14 mouse cellular contexts compared by ENCODE assay signal in genomic region chr12:13639336-13639735, GRCm38 (mm10).
DNase-seq lines count a peak whose midpoint lies in the region; ATAC-seq and TF ChIP-seq lines count a peak whose summit lies in the region.
"Had no signal": no experiment of that assay in that cellular context is flagged by ENCODE, and none has a peak within 500 bp of the region (broad histone marks: within the 10 kb centered on the region; RNA-seq: fewer than 3 reads in every experiment).

No protein-coding gene starts in this region.

- no peak for TF ChIP-seq EP300 in heart, postnatal 0 days (IDR thresholded peaks at IDR 0.05; ENCODE audit: low read depth)

- no peak overlapping the region for H3K27ac ChIP-seq in heart, postnatal 0 days (ENCODE audit: low read depth)
- H3K27ac ChIP-seq in embryonic facial prominence, embryonic 11.5 days (replicated peaks; ENCODE audit: low read depth, low read length), result no peak overlapping the region
- H3K27ac ChIP-seq: forebrain, embryonic 12.5 days; hindbrain, postnatal 0 days; lung, embryonic 15.5 days had no signal

- H3K4me1 ChIP-seq in heart, postnatal 0 days (ENCODE audit: control insufficient read depth, insufficient read depth), result no peaks in the 10 kb centered on the region
- H3K4me1 ChIP-seq in embryonic facial prominence, embryonic 11.5 days (ENCODE audit: control insufficient read depth, insufficient read depth, low read length), result no peaks in the 10 kb centered on the region
- H3K4me1 ChIP-seq: forebrain, embryonic 12.5 days; lung, embryonic 15.5 days had no signal

- no peaks in the 10 kb centered on the region for H3K36me3 ChIP-seq in heart, postnatal 0 days (replicated peaks; ENCODE audit: control insufficient read depth, insufficient read depth, low read length)
- H3K36me3 ChIP-seq in embryonic facial prominence, embryonic 11.5 days (replicated peaks; ENCODE audit: control insufficient read depth, insufficient read depth, low read depth, low read length), result no peaks in the 10 kb centered on the region
- H3K36me3 ChIP-seq: forebrain, embryonic 12.5 days; lung, embryonic 15.5 days had no signal

- WGBS in heart, postnatal 0 days, result 58% methylated on average over 1 of the region's 1 CpGs
- 55% methylated on average over 1 of the region's 1 CpGs for WGBS in embryonic facial prominence, embryonic 11.5 days

- H3K4me3 ChIP-seq in heart, postnatal 0 days (ENCODE audit: low read depth, low read length), result no peak overlapping the region
- no peak overlapping the region for H3K4me3 ChIP-seq in embryonic facial prominence, embryonic 11.5 days (ENCODE audit: low read depth, low read length)
- H3K4me3 ChIP-seq: forebrain, embryonic 12.5 days; lung, embryonic 15.5 days had no signal

- peak; percentile 7 for DNase-seq in heart, postnatal 0 days (ENCODE audit: low spot score)
- DNase-seq in heart, adult 11 months, result no peak
- DNase-seq in ovary, postnatal 14 days (ENCODE audit: low spot score), result peak; percentile 2
- DNase-seq in ovary, adult 18-20 months (ENCODE audit: low spot score), result no peak
- peak; percentile 76 for DNase-seq in embryonic facial prominence, embryonic 11.5 days (ENCODE audit: low spot score)
- no peak for DNase-seq in cerebellum, postnatal 36 days
- DNase-seq in spleen, postnatal 36 days (ENCODE audit: low spot score in 2 of 2), result no peak
- DNase-seq in gastrocnemius, adult 8-10 months (ENCODE audit: low spot score in 2 of 2), result no peak
- DNase-seq: heart, adult 18-20 months; left cerebral cortex, postnatal 4 days had no signal

- no peaks in the 10 kb centered on the region for H3K27me3 ChIP-seq in heart, postnatal 0 days (ENCODE audit: control insufficient read depth, insufficient read depth, low read length)
- no peaks in the 10 kb centered on the region for H3K27me3 ChIP-seq in embryonic facial prominence, embryonic 11.5 days (ENCODE audit: control insufficient read depth, insufficient read depth, low read length)
- H3K27me3 ChIP-seq: forebrain, embryonic 12.5 days; lung, embryonic 15.5 days had no signal

- H3K9ac ChIP-seq in heart, postnatal 0 days (replicated peaks; ENCODE audit: low read depth, low read length), result no peak overlapping the region
- H3K9ac ChIP-seq in embryonic facial prominence, embryonic 11.5 days (replicated peaks; ENCODE audit: low read length), result no peak overlapping the region
- H3K9ac ChIP-seq: forebrain, embryonic 12.5 days; lung, embryonic 15.5 days had no signal

- no peak for TF ChIP-seq CTCF in heart, postnatal 0 days (IDR thresholded peaks at IDR 0.05; ENCODE audit: low read depth)

- H3K9me3 ChIP-seq in heart, postnatal 0 days (replicated peaks; ENCODE audit: control insufficient read depth, low read length), result no peaks in the 10 kb centered on the region
- no peaks in the 10 kb centered on the region for H3K9me3 ChIP-seq in embryonic facial prominence, embryonic 11.5 days (replicated peaks; ENCODE audit: control insufficient read depth, low read length)
- H3K9me3 ChIP-seq: forebrain, embryonic 12.5 days; lung, embryonic 15.5 days had no signal

- no peak overlapping the region for H3K4me2 ChIP-seq in heart, postnatal 0 days (ENCODE audit: low read depth, low read length)
- H3K4me2 ChIP-seq in embryonic facial prominence, embryonic 11.5 days (ENCODE audit: low read depth, low read length), result no peak overlapping the region
- H3K4me2 ChIP-seq: forebrain, embryonic 12.5 days; lung, embryonic 15.5 days had no signal

- no peak for ATAC-seq in heart, postnatal 0 days (ENCODE audit: insufficient read depth, low read depth)
- ATAC-seq in embryonic facial prominence, embryonic 11.5 days (replicated peaks; ENCODE audit: insufficient number of reproducible peaks, low FRiP score, low TSS enrichment, low read depth), result no peak
- ATAC-seq: activated CD4-positive, CD25-positive, alpha-beta regulatory T cell, adult 4 months; hindbrain, postnatal 0 days had no signal

Comparison
In these comparisons a context has a peak if more than half of its experiments do, and no peak if none do; other contexts are left out.
1. DNase-seq: peak in heart, postnatal 0 days (single experiment), ovary, postnatal 14 days (single experiment) and embryonic facial prominence, embryonic 11.5 days (single experiment); none in heart, adult 11 months (single experiment), ovary, adult 18-20 months (single experiment), cerebellum, postnatal 36 days (0 of 2), spleen, postnatal 36 days (0 of 2) and gastrocnemius, adult 8-10 months (0 of 2).